Mouse (Mus musculus): ENCODE data around the gene Gpx5.

The Gpx5 gene

DNA sequence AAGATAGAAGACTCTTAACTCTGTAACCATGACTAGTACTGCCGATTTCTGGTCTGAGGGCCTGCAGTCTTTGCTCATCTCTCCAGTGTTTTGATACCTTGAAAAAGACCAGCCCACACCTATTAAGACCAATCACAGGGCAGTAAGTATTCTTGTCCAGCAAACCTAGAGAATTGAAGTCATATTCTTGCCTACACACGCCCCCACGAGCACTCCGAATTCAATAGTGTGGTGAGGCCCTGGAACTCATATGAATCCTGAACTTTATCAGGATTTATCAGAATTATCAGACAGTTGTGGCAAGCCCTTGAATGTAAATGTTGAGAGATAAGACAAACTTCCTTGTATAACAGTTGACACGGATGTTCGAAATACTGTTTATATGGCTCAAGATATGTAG is at the start of gene Gpx5:
TSS of gene Gpx5 (minus strand) at position 101 of the 400 bp plus-strand sequence.
- no peak for DNase-seq

GRCm38 (mm10) chr13:21327424-21327823 is 34.9 kb upstream of the Gpx5 start:
- DNase-seq: peak; percentile 11

DNA sequence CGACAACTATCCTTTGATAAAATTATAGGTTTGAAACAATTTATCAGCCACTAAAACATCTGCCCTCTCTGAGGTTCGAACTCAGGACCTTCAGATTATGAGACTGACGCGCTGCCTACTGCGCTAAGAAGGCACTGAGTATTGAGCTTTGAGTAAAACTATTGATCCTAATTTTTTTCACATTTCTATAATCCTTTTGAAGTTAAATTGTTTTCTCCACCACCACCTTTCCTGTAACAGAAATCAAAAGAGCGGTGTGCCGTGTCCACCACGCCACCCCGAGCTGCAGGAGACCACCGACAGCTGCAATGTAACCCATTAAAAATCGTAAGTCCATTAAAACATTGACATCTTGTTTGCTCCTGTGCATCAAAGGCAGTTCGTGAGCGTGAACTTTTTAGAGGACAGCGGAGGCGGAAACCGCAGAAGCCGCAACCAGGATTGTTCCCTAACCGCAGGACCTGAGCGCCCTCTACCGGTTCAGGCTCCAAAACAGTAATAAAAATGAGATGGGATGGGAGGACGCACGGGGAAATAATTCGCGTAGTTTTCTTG is 34.2 kb upstream of the Gpx5 start:
- DNase-seq: peak; percentile 92

DNA sequence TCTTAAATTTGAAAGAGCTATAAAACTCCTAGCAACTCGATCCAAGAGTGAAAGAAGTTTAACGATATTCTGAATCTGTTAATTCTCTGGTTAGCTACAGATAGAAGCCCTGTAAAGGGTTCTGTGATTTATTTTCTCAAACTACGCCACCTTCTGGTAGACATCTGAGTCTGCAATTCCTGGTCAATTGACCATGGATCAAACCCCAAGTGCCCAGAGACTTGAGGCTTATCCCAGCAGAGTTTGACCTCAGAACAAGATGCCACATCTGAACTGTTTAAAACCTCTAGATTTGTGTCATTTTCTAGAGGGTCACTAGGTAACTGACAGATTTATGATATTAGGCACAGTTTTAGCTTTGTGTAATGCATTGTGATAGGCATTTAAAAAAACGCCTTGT is 33.7 kb upstream of the Gpx5 start:
- no peak for DNase-seq

- no peak for DNase-seq
These were observed 30.9 kb upstream of the Gpx5 start for GRCm38 (mm10) chr13:21323405-21323804.

DNA sequence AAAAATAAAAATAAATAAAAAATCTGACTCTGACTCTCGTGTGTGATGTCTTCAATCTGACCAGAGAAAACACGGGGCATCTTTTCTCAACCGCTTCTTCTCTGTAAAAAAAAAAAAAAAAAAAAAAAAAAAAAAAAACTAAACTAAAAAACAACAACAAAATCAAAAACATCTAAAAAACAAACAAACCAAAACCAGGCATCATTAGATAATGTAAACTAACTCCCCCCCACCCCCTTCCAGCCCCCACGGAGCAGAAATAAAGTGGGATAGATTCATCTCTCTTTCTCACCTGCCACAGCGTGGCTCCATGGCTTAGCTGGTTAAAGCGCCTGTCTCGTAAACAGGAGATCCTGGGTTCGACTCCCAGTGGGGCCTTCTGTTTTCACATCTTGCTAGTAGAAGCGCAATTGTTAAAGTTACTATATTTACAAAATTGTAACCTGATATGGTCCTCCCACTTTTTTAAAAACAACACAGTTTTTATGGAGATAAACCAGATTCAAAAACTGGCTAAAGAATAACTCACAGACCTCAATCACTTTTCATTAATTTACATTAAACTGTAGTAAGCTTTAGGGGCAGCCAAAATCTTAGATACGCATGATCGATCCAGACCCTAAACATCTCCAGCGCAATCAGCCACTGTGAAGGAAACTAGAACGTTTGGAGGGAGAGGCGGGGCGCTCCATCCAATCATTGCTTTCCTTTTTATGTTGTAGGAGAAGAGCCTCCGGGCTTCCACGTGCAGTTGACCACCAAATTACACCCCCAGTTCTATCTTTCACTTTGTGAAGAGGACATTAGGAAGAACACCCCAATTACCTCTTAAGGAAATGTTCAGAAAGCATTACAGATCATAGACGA is 30.2 kb upstream of the Gpx5 start:
- peak; percentile 18 for DNase-seq

DNA sequence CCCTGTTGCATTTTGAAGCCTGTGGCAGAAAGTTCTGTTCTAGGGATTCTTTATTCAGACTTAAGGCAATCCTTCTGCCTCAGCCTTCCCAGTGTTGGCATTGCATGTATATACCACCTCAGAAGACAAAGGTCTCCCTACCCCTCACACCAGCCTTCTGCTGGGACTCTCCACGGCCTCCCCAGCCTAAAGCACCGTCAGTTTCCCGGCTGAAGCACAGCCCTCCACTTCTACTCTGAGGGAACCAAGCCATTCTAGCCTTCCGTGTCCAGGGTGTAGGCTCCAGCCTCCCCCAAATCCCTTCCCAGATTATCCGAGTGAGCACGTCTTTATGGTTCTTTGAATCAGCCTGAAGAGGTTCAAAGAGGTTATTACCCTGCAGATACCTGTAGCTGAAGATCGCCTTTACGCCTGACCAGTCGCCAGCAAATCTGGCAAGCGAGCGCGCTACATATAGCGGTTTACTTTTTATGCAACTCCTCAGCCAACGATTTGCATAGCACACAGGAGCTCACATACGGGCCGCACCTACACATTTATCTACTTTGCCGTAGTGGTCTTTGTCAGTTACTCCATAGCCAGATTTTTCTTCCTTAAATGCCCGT is 29.5 kb upstream of the Gpx5 start:
- no peak for DNase-seq

DNA sequence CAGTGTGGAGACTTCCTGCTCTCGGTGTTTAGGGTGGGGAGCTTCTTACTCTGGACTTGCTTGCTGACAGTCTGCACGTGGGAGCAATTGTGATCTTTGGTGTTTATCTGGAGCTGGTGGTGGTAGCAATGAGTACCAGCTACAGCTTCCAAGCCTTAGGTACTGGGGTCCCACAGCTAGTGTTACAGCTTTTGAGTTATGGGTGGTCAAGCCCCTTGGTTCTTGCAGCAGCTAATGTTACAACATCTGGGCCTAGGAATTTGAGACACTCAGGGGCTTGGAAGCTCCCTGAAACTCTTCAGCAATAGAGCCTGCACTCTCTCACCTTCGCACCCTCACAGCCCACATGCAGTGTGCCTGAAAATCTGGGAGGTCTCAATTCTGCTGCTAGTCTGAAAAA is 27.7 kb upstream of the Gpx5 start:
- no peak for DNase-seq

GRCm38 (mm10) chr13:21313903-21314302 is 21.4 kb upstream of the Gpx5 start:
- DNase-seq: no peak

GRCm38 (mm10) chr13:21312854-21313253 is 20.3 kb upstream of the Gpx5 start:
- DNase-seq: no peak

DNA sequence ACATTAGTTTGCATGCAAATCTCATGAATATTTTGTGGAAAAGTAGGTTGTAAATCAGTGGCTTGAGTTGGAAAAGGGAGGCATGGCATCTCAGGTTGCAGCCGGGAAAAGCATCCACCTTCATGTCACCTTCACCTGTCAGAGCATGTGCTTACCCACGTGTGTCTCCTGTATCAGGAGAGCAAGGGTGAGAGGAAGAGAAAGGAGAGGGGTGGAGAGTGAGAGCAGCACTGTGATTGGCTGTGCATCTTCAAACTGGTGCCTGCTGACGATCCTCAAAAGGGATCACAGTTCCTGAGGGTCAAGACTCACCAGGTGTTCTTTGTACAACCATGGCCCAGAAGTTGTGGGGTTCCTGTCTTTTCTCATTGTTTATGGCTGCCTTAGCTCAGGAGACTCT is 19.4 kb upstream of the Gpx5 start, which contains the start of gene Gpx6:
TSS of gene Gpx6 (plus strand) at position 200 of the 400 bp plus-strand sequence.
- DNase-seq: no peak

DNA sequence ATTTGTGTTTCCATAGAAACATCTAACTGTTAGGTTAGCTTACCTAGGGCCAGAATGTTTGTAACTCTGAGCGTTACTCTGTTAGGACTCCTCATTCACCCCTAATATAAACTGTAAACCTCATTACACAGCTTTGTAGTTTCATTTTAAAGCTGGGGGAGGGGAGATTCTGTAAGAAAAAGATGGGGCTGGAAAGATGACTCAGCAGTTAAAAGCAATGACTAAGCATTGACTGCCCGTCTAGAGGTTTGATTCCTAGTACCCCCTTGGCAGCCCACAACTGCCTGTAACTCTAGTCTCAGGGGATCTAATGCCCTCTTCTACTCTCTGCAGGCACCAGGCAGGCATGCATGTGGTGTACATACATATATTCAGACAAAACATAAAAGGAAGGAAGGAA is 17.3 kb upstream of the Gpx5 start:
- DNase-seq: no peak

- no peak for DNase-seq
These were observed 12.0 kb upstream of the Gpx5 start for GRCm38 (mm10) chr13:21304483-21305066.

GRCm38 (mm10) chr13:21298557-21298956 is 6.0 kb upstream of the Gpx5 start:
- no peak for DNase-seq

GRCm38 (mm10) chr13:21279559-21279958 is 13.0 kb downstream of the Gpx5 start:
- DNase-seq: peak; percentile 82

DNA sequence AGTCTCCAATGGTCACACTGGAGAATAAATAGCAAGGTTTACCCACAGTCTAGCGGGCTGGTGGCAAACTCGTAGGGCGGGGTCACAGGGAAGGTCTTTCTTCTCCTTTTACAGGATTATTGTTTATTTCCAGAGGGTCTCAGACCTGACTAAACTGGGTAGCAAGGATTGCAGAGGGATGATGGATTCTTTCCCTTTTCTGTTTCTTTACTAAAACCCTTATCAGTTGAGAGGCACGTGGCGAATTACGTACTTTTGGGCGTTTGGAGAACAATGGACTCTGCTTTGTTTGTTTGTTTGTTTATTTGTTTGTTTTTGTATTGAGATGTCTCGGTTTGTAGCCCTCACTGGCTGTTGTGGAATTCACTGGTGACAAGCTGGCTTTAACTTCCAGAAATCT is 13.5 kb downstream of the Gpx5 start:
- DNase-seq: no peak

GRCm38 (mm10) chr13:21276551-21276950 is 16.0 kb downstream of the Gpx5 start:
- DNase-seq: no peak

DNA sequence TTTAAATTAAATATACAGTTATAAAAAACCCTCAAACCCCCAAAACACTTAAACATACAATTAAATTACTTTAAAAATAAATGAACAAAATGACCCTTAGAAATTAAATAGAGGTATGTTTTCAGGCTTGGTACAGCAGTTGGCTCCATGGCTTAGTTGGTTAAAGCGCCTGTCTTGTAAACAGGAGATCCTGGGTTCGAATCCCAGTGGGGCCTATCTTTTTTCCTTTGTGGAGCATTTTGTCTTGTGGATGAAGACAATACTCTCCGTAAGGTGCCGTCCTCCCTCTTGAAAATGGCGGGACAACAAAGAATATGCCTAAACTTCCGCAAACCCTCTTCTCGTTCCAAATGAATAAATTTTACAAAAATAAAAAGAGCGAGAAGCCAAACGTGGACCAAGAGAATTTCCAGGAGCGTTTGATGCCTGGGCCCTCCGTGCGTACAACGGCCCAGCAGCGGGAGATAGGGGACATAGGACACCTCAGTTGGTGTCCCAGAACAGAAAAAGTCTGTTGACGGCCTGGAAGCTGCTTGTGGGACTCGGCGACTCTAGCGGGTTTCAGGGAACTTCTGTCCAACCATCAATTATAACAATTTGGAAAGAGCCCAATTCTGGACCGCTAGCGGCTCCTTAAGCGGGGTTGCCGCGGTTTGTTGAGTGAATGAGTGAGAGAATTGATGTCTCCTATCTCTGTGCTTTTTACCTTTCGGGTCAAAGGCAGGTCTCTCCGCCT is 16.5 kb downstream of the Gpx5 start:
- DNase-seq: peak; percentile 75

DNA sequence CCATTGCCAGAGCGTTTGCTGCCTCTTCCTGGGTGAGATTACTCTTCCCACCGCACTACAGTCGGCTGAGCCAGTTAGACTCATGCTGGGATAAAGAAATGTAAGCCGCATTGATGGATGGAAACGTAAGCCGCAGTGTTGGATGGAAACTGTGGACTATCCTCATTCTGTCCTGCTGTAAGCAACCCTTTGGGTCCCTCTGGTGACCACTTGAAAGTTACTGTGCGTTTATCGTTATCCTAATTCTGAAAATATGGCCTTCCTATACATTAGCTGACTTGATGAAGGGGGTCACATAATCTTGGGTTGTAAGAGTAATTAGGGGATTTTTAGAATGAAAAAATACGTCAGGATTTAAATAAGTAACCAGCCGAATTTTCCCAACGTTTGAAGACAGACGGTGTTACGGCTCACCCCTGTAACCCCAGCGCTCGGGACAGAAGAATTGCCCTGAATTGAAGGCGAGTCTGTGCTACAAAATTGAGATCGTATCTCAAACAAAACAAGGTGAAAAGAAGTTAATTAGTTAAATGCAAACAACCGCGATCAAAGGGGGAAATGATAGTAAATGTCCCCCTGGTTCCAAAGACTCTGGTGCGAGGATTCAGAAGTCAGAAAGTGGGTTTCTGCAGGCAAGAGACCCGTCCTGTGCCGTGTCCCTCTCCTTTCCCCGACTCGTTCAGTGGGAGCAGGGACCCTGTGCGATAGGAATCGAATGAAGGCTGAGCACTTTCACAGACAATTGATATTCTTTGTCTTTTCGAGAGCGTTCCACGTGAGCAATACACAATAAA is 17.3 kb downstream of the Gpx5 start:
- DNase-seq: peak; percentile 25

DNA sequence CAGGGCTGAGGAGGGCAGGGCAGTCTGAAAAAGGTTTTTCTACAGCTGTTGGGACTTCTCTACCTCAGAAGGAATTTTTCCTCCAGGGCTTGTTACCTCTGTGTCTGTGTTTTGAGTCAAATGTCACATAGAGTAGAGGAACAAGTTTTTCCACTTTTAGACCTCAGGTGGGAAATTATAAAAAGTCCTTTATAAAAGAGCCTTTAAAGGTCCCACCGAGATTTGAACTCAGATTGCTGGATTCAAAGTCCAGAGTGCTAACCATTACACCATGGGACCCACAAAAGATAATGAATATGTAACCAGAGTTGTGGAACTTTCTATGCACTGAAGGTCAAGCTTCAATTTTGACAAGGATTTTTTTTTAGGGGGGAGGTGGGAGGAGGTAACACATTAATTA is 24.3 kb downstream of the Gpx5 start:
- no peak for DNase-seq

DNA sequence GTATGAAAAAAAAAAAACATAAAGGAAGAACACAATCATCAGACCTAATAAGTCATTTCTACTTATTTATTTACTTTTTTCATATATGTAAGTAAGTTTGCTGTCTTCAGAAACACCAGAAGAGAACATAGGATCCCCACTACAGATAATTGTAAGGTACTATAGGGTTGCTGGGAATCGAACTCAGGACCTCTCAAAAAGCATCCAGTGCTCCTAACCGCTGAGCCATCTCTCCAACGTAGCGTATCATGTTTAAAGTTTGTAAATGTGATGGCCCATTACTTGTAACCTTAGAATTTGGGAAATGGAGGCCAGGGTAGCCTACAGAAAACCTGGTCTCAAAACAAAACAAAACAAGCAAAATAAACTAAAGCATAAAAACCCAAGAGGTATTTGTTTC is 25.0 kb downstream of the Gpx5 start:
- no peak for DNase-seq

DNA sequence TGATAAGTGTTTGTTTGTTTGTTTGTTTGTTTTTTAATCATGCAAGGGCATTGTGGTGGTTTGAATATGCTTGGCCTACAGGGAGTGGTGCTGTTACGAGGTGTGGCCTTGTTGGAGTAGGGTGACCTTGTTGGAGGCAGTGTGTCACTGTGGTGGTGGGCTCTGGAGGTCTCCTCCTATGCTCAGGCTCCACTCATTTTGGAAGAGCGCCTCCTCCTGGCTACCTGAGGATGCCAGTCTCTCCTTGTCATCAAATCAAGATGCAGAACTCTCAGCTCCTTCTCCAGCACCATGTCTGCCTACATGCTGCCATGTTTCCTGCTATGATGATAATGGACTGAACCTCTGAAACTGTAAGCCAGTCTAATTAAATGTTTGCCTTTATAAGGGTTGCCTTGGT is 26.8 kb downstream of the Gpx5 start:
- no peak for DNase-seq

All from kidney, postnatal 10 days (tissue).